Mouse (Mus musculus): ENCODE measurements around the gene Ckm. TPM values are rescaled to one million over a fixed set of nuclear protein-coding genes. Genes with fewer than 3 reads are reported as not detected.

Gene Ckm
- 0.70 and 5.6 TPM in 2 replicates for polyA plus RNA-seq (2012; rRNA removed; ENCODE audit: low replicate concordance)

GRCm38 (mm10) chr7:19404476-19404875, at the start of gene Ckm:
Ckm (plus strand) TSS chr7:19404776.

GRCm38 (mm10) chr7:19359299-19359891, 45.2 kb upstream of the Ckm start, which contains the start of the genes Cd3eap and Ppp1r13l:
Cd3eap (minus strand) TSS chr7:19359483.
Ppp1r13l (plus strand) TSS chr7:19359749.

GRCm38 (mm10) chr7:19381377-19382165, 23.0 kb upstream of the Ckm start, which contains the start of gene Ercc2:
Ercc2 (plus strand) TSS chr7:19382010.

GRCm38 (mm10) chr7:19403731-19404296, 762 bp upstream of the Ckm start, which contains the start of gene Klc3:
Klc3 (minus strand) TSS chr7:19404104.

GRCm38 (mm10) chr7:19458591-19459111, 54.1 kb downstream of the Ckm start, which contains the start of gene Mark4:
Mark4 (minus strand) TSS chr7:19458821.

GRCm38 (mm10) chr7:19462884-19463381, 58.4 kb downstream of the Ckm start, which contains the start of gene Exoc3l2:
Exoc3l2 (plus strand) TSS chr7:19463331.

Other genes starting within 250 kb of the Ckm start
- gene Gipr, start 238.6 kb upstream of the Ckm start, polyA plus RNA-seq (2012; rRNA removed; ENCODE audit: low replicate concordance), result 3.3 and 14.7 TPM in 2 replicates
- gene Eml2, start 228.4 kb upstream of the Ckm start, polyA plus RNA-seq (2012; rRNA removed; ENCODE audit: low replicate concordance), result 34.2 and 47.4 TPM in 2 replicates
- gene Gpr4, start 192.2 kb upstream of the Ckm start, polyA plus RNA-seq (2012; rRNA removed; ENCODE audit: low replicate concordance), result 21.2 and 40.9 TPM in 2 replicates
- 43.4 and 43.9 TPM in 2 replicates for gene Opa3, start 176.4 kb upstream of the Ckm start, polyA plus RNA-seq (2012; rRNA removed; ENCODE audit: low replicate concordance)
- 104 and 192 TPM in 2 replicates for gene Vasp, start 133.0 kb upstream of the Ckm start, polyA plus RNA-seq (2012; rRNA removed; ENCODE audit: low replicate concordance)
- gene Ppm1n, start 124.7 kb upstream of the Ckm start, polyA plus RNA-seq (2012; rRNA removed; ENCODE audit: low replicate concordance), result 0.20 TPM in 1 of 2 replicates, not detected in the other
- 59.4 and 168 TPM in 2 replicates for gene Rtn2, start 122.2 kb upstream of the Ckm start, polyA plus RNA-seq (2012; rRNA removed; ENCODE audit: low replicate concordance)
- gene Fosb, start 94.7 kb upstream of the Ckm start, polyA plus RNA-seq (2012; rRNA removed; ENCODE audit: low replicate concordance), result 0.85 and 1.2 TPM in 2 replicates
- 66.5 and 93.4 TPM in 2 replicates for gene Ercc1, start 60.0 kb upstream of the Ckm start, polyA plus RNA-seq (2012; rRNA removed; ENCODE audit: low replicate concordance)
- gene Cd3eap, start 45.3 kb upstream of the Ckm start, polyA plus RNA-seq (2012; rRNA removed; ENCODE audit: low replicate concordance), result 5.2 and 9.0 TPM in 2 replicates
- 14.0 and 14.9 TPM in 2 replicates for gene Ppp1r13l, start 45.0 kb upstream of the Ckm start, polyA plus RNA-seq (2012; rRNA removed; ENCODE audit: low replicate concordance)
- gene Ercc2, start 22.8 kb upstream of the Ckm start, polyA plus RNA-seq (2012; rRNA removed; ENCODE audit: low replicate concordance), result 36.5 and 70.7 TPM in 2 replicates
- 1.2 and 6.2 TPM in 2 replicates for gene Klc3, start 672 bp upstream of the Ckm start, polyA plus RNA-seq (2012; rRNA removed; ENCODE audit: low replicate concordance)
- 18.5 and 22.2 TPM in 2 replicates for gene Mark4, start 54.0 kb downstream of the Ckm start, polyA plus RNA-seq (2012; rRNA removed; ENCODE audit: low replicate concordance)
- 5.4 and 8.9 TPM in 2 replicates for gene Exoc3l2, start 58.6 kb downstream of the Ckm start, polyA plus RNA-seq (2012; rRNA removed; ENCODE audit: low replicate concordance)
- 10.2 and 10.3 TPM in 2 replicates for gene Bloc1s3, start 103.6 kb downstream of the Ckm start, polyA plus RNA-seq (2012; rRNA removed; ENCODE audit: low replicate concordance)
- gene Trappc6a, start 103.6 kb downstream of the Ckm start, polyA plus RNA-seq (2012; rRNA removed; ENCODE audit: low replicate concordance), result 57.2 and 69.0 TPM in 2 replicates
- 0.12 and 0.17 TPM in 2 replicates for gene Nkpd1, start 113.1 kb downstream of the Ckm start, polyA plus RNA-seq (2012; rRNA removed; ENCODE audit: low replicate concordance)
- gene Ppp1r37, start 158.3 kb downstream of the Ckm start, polyA plus RNA-seq (2012; rRNA removed; ENCODE audit: low replicate concordance), result 86.6 and 114 TPM in 2 replicates
- gene Zfp296, start 172.5 kb downstream of the Ckm start, polyA plus RNA-seq (2012; rRNA removed; ENCODE audit: low replicate concordance), result 3.0 and 3.7 TPM in 2 replicates
- gene Gemin7, start 172.8 kb downstream of the Ckm start, polyA plus RNA-seq (2012; rRNA removed; ENCODE audit: low replicate concordance), result 113 and 137 TPM in 2 replicates
- 61.1 and 124 TPM in 2 replicates for gene Clasrp, start 199.7 kb downstream of the Ckm start, polyA plus RNA-seq (2012; rRNA removed; ENCODE audit: low replicate concordance)
- 28.9 TPM in 2 replicates for gene Relb, start 224.7 kb downstream of the Ckm start, polyA plus RNA-seq (2012; rRNA removed; ENCODE audit: low replicate concordance)